Mouse (Mus musculus) myocyte (in vitro differentiated cells): Measurements from ENCODE around the gene Copb1. TPM values are rescaled to one million over a fixed set of nuclear protein-coding genes. Genes with fewer than 3 reads are reported as not detected.
"Not testable (repeated sequence)": the region's sequence is repeated elsewhere in the genome, so short reads cannot be mapped to it uniquely, and the experiment has no call there.

Experiments used
- H3K27me3 ChIP-seq: one replicate; pipeline ENCODE4 v1.6.1; 2011; ENCODE audit not compliant: control insufficient read depth, insufficient read depth, insufficient read length
- H3K36me3 ChIP-seq: one replicate; pipeline ENCODE4 v1.6.1; 2011; ENCODE audit not compliant: control insufficient read depth, insufficient read depth
- H3K4me2 ChIP-seq: one replicate; pipeline ENCODE4 v1.6.1; 2011; ENCODE audit warnings: low read depth, control low read depth
- H3K4me3 ChIP-seq: one replicate; pipeline ENCODE4 v1.5.1; 2011; ENCODE audit warnings: mild to moderate bottlenecking, control low read depth, moderate library complexity
- H3K79me2 ChIP-seq: one replicate; pipeline ENCODE4 v1.6.1; 2011; ENCODE audit not compliant: control insufficient read depth, insufficient read depth
- H3ac ChIP-seq: one replicate; pipeline ENCODE4 v1.6.1; 2011; ENCODE audit not compliant: control insufficient read depth, insufficient read length
- CEBPB ChIP-seq: IDR thresholded peaks from 2 replicates; pipeline ENCODE4 v1.6.1; 2011; ENCODE audit warnings: mild to moderate bottlenecking, moderate library complexity; ENCODE audit not compliant: poor library complexity, insufficient read depth, severe bottlenecking
- E2F4 ChIP-seq: IDR thresholded peaks from one replicate; pipeline ENCODE4 v1.6.1; 2011; ENCODE audit warnings: mild to moderate bottlenecking, control low read depth, moderate library complexity; ENCODE audit not compliant: insufficient read depth
- MAX ChIP-seq: IDR thresholded peaks from one replicate; pipeline ENCODE4 v1.6.1; 2011; ENCODE audit warnings: low read depth, mild to moderate bottlenecking, control low read depth
- MYOD1 ChIP-seq, 3 experiments: IDR thresholded peaks; one replicate each; pipeline ENCODE4 v1.6.1; 2011; ENCODE audit warnings: control low read depth in 2 of 3, low read depth in 2 of 3, mild to moderate bottlenecking in 2 of 3, moderate library complexity in 1 of 3; ENCODE audit not compliant: insufficient read length in 2 of 3, control insufficient read depth in 1 of 3
- MYOG ChIP-seq, 3 experiments: IDR thresholded peaks; one replicate each; pipeline ENCODE4 v1.6.1; 2011; ENCODE audit warnings: control low read depth in 2 of 3, low read depth in 2 of 3, mild to moderate bottlenecking in 2 of 3; ENCODE audit not compliant: insufficient read length in 2 of 3, control insufficient read depth in 1 of 3, insufficient read depth in 1 of 3
- POLR2A ChIP-seq: IDR thresholded peaks from one replicate; pipeline ENCODE4 v1.6.1; 2011; ENCODE audit warnings: low read depth, mild to moderate bottlenecking, control low read depth, moderate library complexity; ENCODE audit not compliant: insufficient read length
- POLR2AphosphoS2 ChIP-seq: IDR thresholded peaks from one replicate; pipeline ENCODE4 v1.6.1; 2011; ENCODE audit warnings: low read depth, control low read depth; ENCODE audit not compliant: insufficient read length
- REST ChIP-seq: IDR thresholded peaks from one replicate; pipeline ENCODE4 v1.6.1; 2011; ENCODE audit warnings: mild to moderate bottlenecking, control low read depth, moderate library complexity; ENCODE audit not compliant: insufficient read depth, insufficient read length
- SRF ChIP-seq: IDR thresholded peaks from one replicate; pipeline ENCODE4 v1.6.1; 2011; ENCODE audit warnings: low read depth; ENCODE audit not compliant: control insufficient read depth, insufficient read length
- TCF12 ChIP-seq: IDR thresholded peaks from one replicate; pipeline ENCODE4 v1.6.1; 2011; ENCODE audit warnings: mild to moderate bottlenecking, control low read depth; ENCODE audit not compliant: poor library complexity, insufficient read depth, severe bottlenecking
- TCF3 ChIP-seq: IDR thresholded peaks from one replicate; pipeline ENCODE4 v1.6.1; 2011; ENCODE audit warnings: low read depth, control low read depth; ENCODE audit not compliant: insufficient read length
- USF1 ChIP-seq: IDR thresholded peaks from one replicate; pipeline ENCODE4 v1.6.1; 2011; ENCODE audit warnings: low read depth, mild to moderate bottlenecking, control low read depth, moderate library complexity
- polyA plus RNA-seq: library from polyadenylated mRNA; unstranded; fragments of >200 nt; fragmentation: generic; extraction: Trizol; gene quantifications from one replicate; pipeline ENCODE4 v1.2.1, GENCODE M21; 2012; ENCODE audit warnings: missing spikeins

Copb1 gene
- polyA plus RNA-seq, 1 experiment: 52.4 TPM

- TF ChIP-seq MYOD1 (IDR thresholded peaks at IDR 0.05; ENCODE audit: control insufficient read depth in 1 of 3, insufficient read length in 2 of 3, low read depth in 2 of 3) (no peak), POLR2A (no peak), TCF12 (no peak), E2F4 (no peak), POLR2AphosphoS2 (no peak), SRF (no peak), CEBPB (no peak), USF1 (no peak), REST (no peak), TCF3 (no peak)
- no peak overlapping the region for H3ac ChIP-seq
- no peaks in the 10 kb centered on the region for H3K79me2 ChIP-seq
- no peaks in the 10 kb centered on the region for H3K36me3 ChIP-seq
- H3K4me2 ChIP-seq: peak overlapping the region; percentile 39
- no peaks in the 10 kb centered on the region for H3K27me3 ChIP-seq
- no peak overlapping the region for H3K4me3 ChIP-seq
Measured at GRCm38 (mm10) chr7:114203491-114204359, 50.8 kb downstream of the Copb1 start.

- Histone ChIP-seq H3K79me2 (no peaks in the 10 kb centered on the region), H3K4me3 (no peak overlapping the region), H3K4me2 (peak overlapping the region; percentile 44), H3K36me3 (no peaks in the 10 kb centered on the region), H3K27me3 (no peaks in the 10 kb centered on the region), H3ac (no peak overlapping the region)
- no peak for TF ChIP-seq POLR2A
- peak; percentile 71 to 92 (median 75) for TF ChIP-seq MYOD1 (IDR thresholded peaks at IDR 0.05; ENCODE audit: control insufficient read depth in 1 of 3, insufficient read length in 2 of 3, low read depth in 2 of 3)
- peak in 2 of 3 experiments; percentile 78 to 91 for TF ChIP-seq MYOG (IDR thresholded peaks at IDR 0.05; ENCODE audit: control insufficient read depth in 1 of 3, insufficient read depth in 1 of 3, insufficient read length in 2 of 3, low read depth in 2 of 3)
- peak; percentile 71 for TF ChIP-seq TCF12
- TF ChIP-seq TCF3: peak; percentile 48
Measured at GRCm38 (mm10) chr7:114202972-114203404, 51.5 kb downstream of the Copb1 start.

GRCm38 (mm10) chr7:114200651-114201050, 53.9 kb downstream of the Copb1 start:
- Histone ChIP-seq H3ac (no peak overlapping the region), H3K4me3 (no peak overlapping the region), H3K4me2 (no peak overlapping the region), H3K27me3 (no peaks in the 10 kb centered on the region), H3K79me2 (no peaks in the 10 kb centered on the region), H3K36me3 (no peaks in the 10 kb centered on the region)
- TF ChIP-seq TCF3: no peak
- no peak for TF ChIP-seq USF1
- no peak for TF ChIP-seq E2F4
- no peak for TF ChIP-seq CEBPB
- TF ChIP-seq TCF12: no peak
- TF ChIP-seq SRF: no peak
- TF ChIP-seq MYOD1 (IDR thresholded peaks at IDR 0.05; ENCODE audit: control insufficient read depth in 1 of 3, insufficient read length in 2 of 3, low read depth in 2 of 3): no peak
- no peak for TF ChIP-seq REST
- TF ChIP-seq MYOG (IDR thresholded peaks at IDR 0.05; ENCODE audit: control insufficient read depth in 1 of 3, insufficient read depth in 1 of 3, insufficient read length in 2 of 3, low read depth in 2 of 3): no peak
- TF ChIP-seq MAX: no peak
- TF ChIP-seq POLR2A: no peak
- TF ChIP-seq POLR2AphosphoS2: no peak

- TF ChIP-seq REST (no peak), USF1 (no peak)
- H3K4me3 ChIP-seq: no peak overlapping the region
- no peaks in the 10 kb centered on the region for H3K27me3 ChIP-seq
- H3K79me2 ChIP-seq: no peaks in the 10 kb centered on the region
- H3K4me2 ChIP-seq: no peak overlapping the region
- no peaks in the 10 kb centered on the region for H3K36me3 ChIP-seq
- H3ac ChIP-seq: no peak overlapping the region
Measured at GRCm38 (mm10) chr7:114199428-114200110, 54.9 kb downstream of the Copb1 start.

- Histone ChIP-seq H3K79me2 (no peaks in the 10 kb centered on the region), H3K27me3 (no peaks in the 10 kb centered on the region), H3K4me2 (no peak overlapping the region), H3K4me3 (no peak overlapping the region), H3K36me3 (no peaks in the 10 kb centered on the region), H3ac (no peak overlapping the region)
- TF ChIP-seq TCF3 (no peak), SRF (no peak), POLR2AphosphoS2 (no peak), TCF12 (no peak), E2F4 (no peak)
Measured at GRCm38 (mm10) chr7:114198252-114198651, 56.3 kb downstream of the Copb1 start.

- not testable (repeated sequence) for H3K27me3 ChIP-seq, H3ac ChIP-seq, H3K4me2 ChIP-seq, H3K36me3 ChIP-seq, H3K4me3 ChIP-seq, H3K79me2 ChIP-seq
Measured at GRCm38 (mm10) chr7:114196588-114196987, 57.9 kb downstream of the Copb1 start.

- not testable (repeated sequence) for H3K4me2 ChIP-seq, H3K4me3 ChIP-seq, H3K79me2 ChIP-seq, H3ac ChIP-seq, H3K27me3 ChIP-seq, H3K36me3 ChIP-seq
Measured at GRCm38 (mm10) chr7:114194788-114195187, 59.7 kb downstream of the Copb1 start.
